Mouse (Mus musculus) embryo, embryonic 11.5 days (tissue): ENCODE measurements around the gene Senp3.
"Not testable (repeated sequence)": the region's sequence is repeated elsewhere in the genome, so short reads cannot be mapped to it uniquely, and the experiment has no call there.

ENCODE experiments used
- DNase-seq: peaks from one replicate; pipeline ENCODE4 v3.0.0-alpha.2; 2012; ENCODE audit warnings: low read depth, low spot score

Gene Senp3

GRCm38 (mm10) chr11:69655264-69656064, 26.4 kb downstream of the Senp3 start, which contains the start of gene Sox15:
Gene Sox15, plus strand, starts transcription at chr11:69655314.
- peak; percentile 77 for DNase-seq

GRCm38 (mm10) chr11:69654760-69655159, 27.1 kb downstream of the Senp3 start:
- no peak for DNase-seq

GRCm38 (mm10) chr11:69653399-69653798, 28.5 kb downstream of the Senp3 start:
- no peak for DNase-seq

- no peak for DNase-seq
Observed at GRCm38 (mm10) chr11:69645860-69646259, 36.0 kb downstream of the Senp3 start.

- no peak for DNase-seq
Observed at GRCm38 (mm10) chr11:69635471-69635870, 46.4 kb downstream of the Senp3 start.

GRCm38 (mm10) chr11:69633128-69633866, 48.6 kb downstream of the Senp3 start:
- peak; percentile 29 for DNase-seq

GRCm38 (mm10) chr11:69632284-69633089, 49.4 kb downstream of the Senp3 start, which contains the start of gene Fxr2:
Gene Fxr2, plus strand, starts transcription at chr11:69632990.
- peak; percentile 100 for DNase-seq

GRCm38 (mm10) chr11:69629802-69630201, 52.1 kb downstream of the Senp3 start:
- no peak for DNase-seq

- DNase-seq: peak; percentile 76
Observed at GRCm38 (mm10) chr11:69628286-69628685, 53.6 kb downstream of the Senp3 start.

- not testable (repeated sequence) for DNase-seq
Observed at GRCm38 (mm10) chr11:69624339-69624738, 57.5 kb downstream of the Senp3 start.
